Mouse (Mus musculus): Measurements from ENCODE around the gene Trp53i13.

- TF ChIP-seq CTCF (IDR thresholded peaks at IDR 0.05; ENCODE audit: borderline replicate concordance, insufficient read depth, low read length) (no peak), POLR2A (IDR thresholded peaks at IDR 0.05; ENCODE audit: low read depth, low read length) (no peak)
Measured at GRCm38 (mm10) chr11:77519043-77519442, 3.3 kb upstream of the Trp53i13 start, which contains the start of gene Gm10392.
